Mouse (Mus musculus) heart, embryonic 14.5 days (tissue): ENCODE measurements around the gene 4430402I18Rik. TPM values are rescaled to one million over a fixed set of nuclear protein-coding genes. Genes with fewer than 3 reads are reported as not detected.

Experiments
- ATAC-seq: fragments of 200-750 bp; cut with Nextera tagmentation; 2 replicates; pipeline ENCODE4 v1.8.0; 2017; ENCODE audit warnings: low read depth, moderate TSS enrichment; ENCODE audit not compliant: insufficient number of reproducible peaks, insufficient read depth, low FRiP score
- H3K27ac ChIP-seq, 2 experiments: fragments of 200-500 bp in 1 of 2; fragments of 300-500 bp in 1 of 2; sonication (generic) in 1 of 2; replicated peaks in 1 of 2; 2 replicates each; pipeline ENCODE4 v1.5.1; 2012 to 2014; ENCODE audit warnings: low read depth in 2 of 2, low read length in 2 of 2, control low read depth in 1 of 2, mild to moderate bottlenecking in 1 of 2, mixed read lengths in 1 of 2; ENCODE audit not compliant: control insufficient read depth in 1 of 2, insufficient read depth in 1 of 2
- H3K27me3 ChIP-seq: fragments of 300-500 bp; sonication (generic); 2 replicates; pipeline ENCODE4 v1.6.1; 2014; ENCODE audit warnings: mild to moderate bottlenecking, low read length, control low read depth; ENCODE audit not compliant: control insufficient read depth, insufficient read depth
- H3K36me3 ChIP-seq: fragments of 300-500 bp; sonication (generic); 2 replicates; pipeline ENCODE4 v1.6.1; 2014; ENCODE audit warnings: mild to moderate bottlenecking, control low read depth, low read length, mixed read lengths; ENCODE audit not compliant: control insufficient read depth, insufficient read depth
- H3K4me1 ChIP-seq, 2 experiments: fragments of 200-500 bp in 1 of 2; fragments of 300-500 bp in 1 of 2; sonication (generic) in 1 of 2; 2 replicates each; pipeline ENCODE4 v1.6.1; 2012 to 2014; ENCODE audit warnings: low read length in 2 of 2, control low read depth in 1 of 2, mixed read lengths in 1 of 2; ENCODE audit not compliant: control insufficient read depth in 2 of 2, insufficient read depth in 2 of 2
- H3K4me2 ChIP-seq: fragments of 300-500 bp; sonication (generic); 2 replicates; pipeline ENCODE4 v1.6.1; 2014; ENCODE audit warnings: mild to moderate bottlenecking, low read length
- H3K4me3 ChIP-seq, 2 experiments: fragments of 200-500 bp in 1 of 2; fragments of 300-500 bp in 1 of 2; sonication (generic) in 1 of 2; 2 replicates each; pipeline ENCODE4 v1.5.1; 2012 to 2014; ENCODE audit warnings: low read length in 2 of 2, mild to moderate bottlenecking in 2 of 2, control low read depth in 1 of 2, low read depth in 1 of 2, moderate library complexity in 1 of 2; ENCODE audit not compliant: control insufficient read depth in 1 of 2, insufficient read depth in 1 of 2
- H3K9ac ChIP-seq: fragments of 300-500 bp; sonication (generic); 2 replicates; pipeline ENCODE4 v1.6.1; 2014; ENCODE audit warnings: mild to moderate bottlenecking, low read length
- H3K9me3 ChIP-seq: fragments of 300-500 bp; sonication (generic); 2 replicates; pipeline ENCODE4 v1.6.1; 2016; ENCODE audit warnings: low read length, control low read depth; ENCODE audit not compliant: control insufficient read depth
- WGBS: fragments of 180-500 bp; shearing (Covaris S2); extraction: QIAGEN DNeasy Blood & Tissue Kit; methylation state at CpG from one replicate; pipeline ENCODE4 v1.1.7; 2014; 5-methylcytosine and 5-hydroxymethylcytosine counted together
- polyA plus RNA-seq: library from polyadenylated mRNA; unstranded; fragments of >200 nt; fragmentation: Nextera tagmentation; extraction: Ambion mirVana; gene quantifications from 2 replicates; pipeline ENCODE4 v1.2.1, GENCODE M21; 2014

The 4430402I18Rik gene
- polyA plus RNA-seq, 1 experiment from 2014 or later: 8.2 TPM

GRCm38 (mm10) chr19:28916492-28916891, 51.1 kb downstream of the 4430402I18Rik start:
- Histone ChIP-seq H3K27me3 (no peaks in the 10 kb centered on the region), H3K27ac (no peak overlapping the region), H3K4me3 (no peak overlapping the region), H3K9ac (no peak overlapping the region), H3K9me3 (no peaks in the 10 kb centered on the region), H3K36me3 (no peaks in the 10 kb centered on the region), H3K4me2 (no peak overlapping the region), H3K4me1 (peaks cover 0 to 11% of the 10 kb centered on the region in 2 experiments; a peak in 1 of 4 replicates)
- no peak for ATAC-seq
- 64% methylated on average over 4 of the region's 4 CpGs for WGBS

- H3K9me3 ChIP-seq: no peaks in the 10 kb centered on the region
- H3K4me3 ChIP-seq: no peak overlapping the region
- H3K9ac ChIP-seq: no peak overlapping the region
- no peaks in the 10 kb centered on the region for H3K36me3 ChIP-seq
- H3K27me3 ChIP-seq: no peaks in the 10 kb centered on the region
- no peak overlapping the region for H3K4me2 ChIP-seq
- no peak overlapping the region for H3K27ac ChIP-seq
- peaks cover 0 to 11% of the 10 kb centered on the region in 2 experiments; a peak in 1 of 4 replicates for H3K4me1 ChIP-seq
- ATAC-seq: no peak
- WGBS: 78% methylated on average over 2 of the region's 2 CpGs
Observed at GRCm38 (mm10) chr19:28915602-28916250, 51.9 kb downstream of the 4430402I18Rik start.

GRCm38 (mm10) chr19:28914598-28914997, 53.0 kb downstream of the 4430402I18Rik start:
- WGBS: 73% methylated on average over 6 of the region's 6 CpGs
- no peak for ATAC-seq

GRCm38 (mm10) chr19:28908693-28909092, 58.9 kb downstream of the 4430402I18Rik start:
- WGBS: 79% methylated on average over 9 of the region's 9 CpGs
- Histone ChIP-seq H3K4me2 (no peak overlapping the region), H3K27ac (no peak overlapping the region), H3K27me3 (no peaks in the 10 kb centered on the region), H3K36me3 (no peaks in the 10 kb centered on the region), H3K9me3 (no peaks in the 10 kb centered on the region), H3K4me1 (peaks cover 3 to 5% of the 10 kb centered on the region in 2 experiments; a peak in 2 of 4 replicates), H3K4me3 (no peak overlapping the region), H3K9ac (no peak overlapping the region)
- ATAC-seq: no peak

More at GRCm38 (mm10) chr19:28914598-28914997, 53.0 kb downstream of the 4430402I18Rik start:
- no peak overlapping the region for H3K27ac ChIP-seq
- no peak overlapping the region for H3K4me3 ChIP-seq
- H3K4me1 ChIP-seq: peaks cover 0 to 11% of the 10 kb centered on the region in 2 experiments; a peak in 1 of 4 replicates
- H3K36me3 ChIP-seq: no peaks in the 10 kb centered on the region
- H3K27me3 ChIP-seq: no peaks in the 10 kb centered on the region
- H3K9ac ChIP-seq: no peak overlapping the region
- no peak overlapping the region for H3K4me2 ChIP-seq
- H3K9me3 ChIP-seq: no peaks in the 10 kb centered on the region

GRCm38 (mm10) chr19:28908186-28908585, 59.4 kb downstream of the 4430402I18Rik start:
- no peak overlapping the region for H3K4me3 ChIP-seq
- H3K4me1 ChIP-seq: peaks cover 3 to 5% of the 10 kb centered on the region in 2 experiments; a peak in 2 of 4 replicates
- no peak overlapping the region for H3K4me2 ChIP-seq
- 86% methylated on average over 4 of the region's 4 CpGs for WGBS
- no peaks in the 10 kb centered on the region for H3K36me3 ChIP-seq
- no peaks in the 10 kb centered on the region for H3K9me3 ChIP-seq
- no peak for ATAC-seq
- H3K27ac ChIP-seq: no peak overlapping the region
- H3K9ac ChIP-seq: no peak overlapping the region
- no peaks in the 10 kb centered on the region for H3K27me3 ChIP-seq

- Histone ChIP-seq H3K9me3 (no peaks in the 10 kb centered on the region), H3K27ac (no peak overlapping the region), H3K4me1 (peaks cover 3 to 5% of the 10 kb centered on the region in 2 experiments; a peak in 2 of 4 replicates), H3K27me3 (no peaks in the 10 kb centered on the region), H3K36me3 (no peaks in the 10 kb centered on the region), H3K9ac (no peak overlapping the region), H3K4me3 (no peak overlapping the region), H3K4me2 (no peak overlapping the region)
- ATAC-seq: no peak
- 80% methylated on average over 8 of the region's 8 CpGs for WGBS
Observed at GRCm38 (mm10) chr19:28903536-28904119, 64.0 kb downstream of the 4430402I18Rik start.

- H3K27ac ChIP-seq: no peak overlapping the region
- 80% methylated on average over 4 of the region's 4 CpGs for WGBS
- no peak overlapping the region for H3K4me3 ChIP-seq
- no peak overlapping the region for H3K9ac ChIP-seq
- H3K4me2 ChIP-seq: no peak overlapping the region
- H3K36me3 ChIP-seq: no peaks in the 10 kb centered on the region
- H3K4me1 ChIP-seq: peaks cover 3 to 5% of the 10 kb centered on the region in 2 experiments; a peak in 2 of 4 replicates
- ATAC-seq: no peak
- H3K27me3 ChIP-seq: no peaks in the 10 kb centered on the region
- no peaks in the 10 kb centered on the region for H3K9me3 ChIP-seq
Observed at GRCm38 (mm10) chr19:28902806-28903205, 64.8 kb downstream of the 4430402I18Rik start.
